Mouse (Mus musculus) embryonic facial prominence, embryonic 10.5 days (tissue): Measurements from ENCODE around the gene Cdh23. TPM values are rescaled to one million over a fixed set of nuclear protein-coding genes. Genes with fewer than 3 reads are reported as not detected.

ENCODE experiments used
- DNase-seq: peaks from one replicate; pipeline ENCODE4 v3.0.0-alpha.2; 2017; ENCODE audit warnings: low spot score
- H3K27ac ChIP-seq: fragments of 300-500 bp; sonication (generic); replicated peaks from 2 replicates; pipeline ENCODE4 v1.5.1; 2016; ENCODE audit warnings: mild to moderate bottlenecking
- H3K27me3 ChIP-seq: fragments of 300-500 bp; sonication (generic); replicated peaks from 2 replicates; pipeline ENCODE4 v1.6.1; 2016; ENCODE audit warnings: low read depth, mild to moderate bottlenecking; ENCODE audit not compliant: poor library complexity, severe bottlenecking
- H3K36me3 ChIP-seq: fragments of 300-500 bp; sonication (generic); replicated peaks from 2 replicates; pipeline ENCODE4 v1.6.1; 2016; ENCODE audit warnings: mild to moderate bottlenecking, moderate library complexity
- H3K4me1 ChIP-seq: fragments of 300-500 bp; sonication (generic); 2 replicates; pipeline ENCODE4 v1.6.1; 2016
- H3K4me3 ChIP-seq: fragments of 300-500 bp; sonication (generic); 2 replicates; pipeline ENCODE4 v1.5.1; 2016; ENCODE audit warnings: mild to moderate bottlenecking, moderate library complexity
- H3K9me3 ChIP-seq: fragments of 300-500 bp; sonication (generic); 2 replicates; pipeline ENCODE4 v1.6.1; 2016; ENCODE audit warnings: mild to moderate bottlenecking
- WGBS: fragments of 180-500 bp; shearing (Covaris S2); methylation state at CpG from one replicate; pipeline ENCODE4 v1.1.7; 2016; 5-methylcytosine and 5-hydroxymethylcytosine counted together
- polyA plus RNA-seq: library from polyadenylated mRNA; unstranded; fragments of >200 nt; fragmentation: Nextera tagmentation; extraction: Ambion mirVana; gene quantifications from 2 replicates; pipeline ENCODE4 v1.2.1, GENCODE M21; 2016

Cdh23 gene
- polyA plus RNA-seq, 1 experiment from 2014 or later, result 0.29 TPM

DNA sequence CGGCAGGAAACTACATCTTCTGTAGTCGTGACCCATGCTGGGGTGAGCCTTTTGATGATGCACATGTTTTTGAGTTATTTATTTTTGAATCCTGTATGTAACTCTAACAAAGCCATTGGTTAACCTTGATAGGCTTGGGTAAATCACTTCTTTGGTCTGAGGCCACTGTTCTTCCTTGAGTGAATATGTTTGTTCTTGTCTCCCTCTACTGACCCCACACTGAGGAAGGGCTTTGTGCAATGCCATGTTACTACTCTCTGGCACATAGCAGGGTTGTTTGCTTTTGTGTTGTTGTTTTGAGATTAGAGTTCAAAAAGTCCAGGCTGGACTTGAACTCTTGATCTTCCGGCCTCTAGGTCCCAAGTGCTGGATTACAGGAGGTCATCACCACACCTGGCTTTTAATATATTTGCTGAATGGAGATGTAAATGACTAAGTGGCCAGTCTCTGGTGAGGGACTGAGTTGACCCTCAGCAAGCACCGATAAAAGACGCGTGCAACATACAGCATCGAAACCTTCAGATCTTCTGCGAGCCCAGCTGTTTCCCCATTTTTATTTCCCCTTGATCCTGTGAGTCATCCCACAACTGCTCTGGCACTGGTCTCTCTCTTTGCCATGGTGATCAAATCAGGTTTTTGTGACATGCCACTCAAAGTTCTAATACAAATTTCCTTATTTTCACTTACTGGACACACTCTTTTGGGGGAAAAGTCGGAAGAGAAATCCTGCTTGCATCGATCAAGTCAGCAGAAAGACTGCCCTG, 298.1 kb downstream of the Cdh23 start:
- Histone ChIP-seq H3K27me3 (no peaks in the 10 kb centered on the region), H3K4me3 (no peak overlapping the region), H3K9me3 (no peaks in the 10 kb centered on the region), H3K4me1 (peaks cover 16% of the 10 kb centered on the region), H3K36me3 (no peaks in the 10 kb centered on the region), H3K27ac (no peak overlapping the region)
- no peak for DNase-seq
- 90% methylated on average over 10 of the region's 10 CpGs for WGBS

DNA sequence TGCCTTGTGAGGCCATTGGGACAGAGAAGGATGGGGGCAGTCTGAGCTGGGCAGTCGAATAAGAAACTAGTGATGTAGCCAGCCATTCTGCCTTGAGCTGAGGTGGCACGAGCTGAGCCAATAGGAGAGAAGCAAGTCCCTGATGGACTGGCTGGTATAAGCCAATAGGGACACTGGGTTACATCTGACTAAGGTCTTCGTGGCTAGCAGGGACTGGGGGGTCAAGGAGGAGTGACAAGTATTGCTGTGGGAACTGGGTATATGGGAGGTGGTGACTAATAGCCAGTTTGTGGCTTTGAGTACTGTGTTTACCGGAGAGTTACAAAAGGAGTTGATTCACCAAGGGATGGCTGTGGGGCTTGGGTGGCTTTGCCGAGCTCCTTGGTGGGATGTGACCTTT, 300.7 kb downstream of the Cdh23 start:
- DNase-seq, result no peak
- no peaks in the 10 kb centered on the region for H3K9me3 ChIP-seq
- H3K4me3 ChIP-seq, result no peak overlapping the region
- no peak overlapping the region for H3K27ac ChIP-seq
- no peaks in the 10 kb centered on the region for H3K27me3 ChIP-seq
- no peaks in the 10 kb centered on the region for H3K36me3 ChIP-seq
- 66% methylated on average over 5 of the region's 5 CpGs for WGBS
- H3K4me1 ChIP-seq, result peaks cover 20% of the 10 kb centered on the region

DNA sequence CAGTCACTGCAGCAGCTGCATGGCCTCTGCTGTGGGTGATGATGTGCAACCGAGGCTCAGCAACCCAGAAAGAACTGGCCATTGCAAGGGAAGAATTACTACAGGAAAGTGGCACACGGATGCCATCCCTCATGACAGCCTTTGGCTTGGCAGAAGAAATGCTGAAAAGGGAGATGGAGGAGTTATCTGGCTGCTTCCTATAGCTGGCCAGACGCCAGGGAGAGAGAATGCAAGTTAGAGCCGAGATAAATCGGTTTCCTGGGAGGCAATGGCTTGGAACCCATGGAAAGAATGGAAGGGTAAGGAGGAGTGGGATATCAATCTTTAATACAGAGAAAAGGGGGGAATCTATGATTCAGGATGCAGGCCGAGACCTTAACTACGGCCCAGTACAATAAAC, 301.4 kb downstream of the Cdh23 start:
- WGBS, result 89% methylated on average over 7 of the region's 7 CpGs
- no peak overlapping the region for H3K27ac ChIP-seq

DNA sequence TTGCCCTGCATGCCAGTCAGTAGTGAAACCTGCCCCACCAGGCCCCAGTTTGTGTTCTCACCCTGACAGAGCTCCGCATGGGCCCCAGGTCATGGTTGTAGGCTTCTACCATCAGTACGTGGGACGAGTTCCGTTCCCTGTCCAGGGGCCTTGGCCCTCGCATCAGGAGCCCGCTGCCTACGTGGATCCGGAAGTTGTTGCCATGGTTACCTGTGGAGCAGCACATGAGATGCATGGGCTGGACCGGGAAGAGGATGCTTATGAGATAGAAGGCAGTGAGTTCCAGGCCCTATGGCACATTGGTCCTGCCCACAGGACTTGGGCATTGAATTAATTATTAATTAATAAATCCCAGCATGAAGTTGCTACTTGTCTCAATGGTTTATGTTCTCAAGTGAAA, 304.6 kb downstream of the Cdh23 start:
- H3K4me1 ChIP-seq, result peaks cover 11% of the 10 kb centered on the region
- H3K27me3 ChIP-seq, result no peaks in the 10 kb centered on the region
- no peaks in the 10 kb centered on the region for H3K36me3 ChIP-seq
- H3K9me3 ChIP-seq, result no peaks in the 10 kb centered on the region
- no peak overlapping the region for H3K27ac ChIP-seq
- no peak for DNase-seq
- WGBS, result 94% methylated on average over 9 of the region's 9 CpGs
- H3K4me3 ChIP-seq, result no peak overlapping the region

More for the DNA sequence above, 301.4 kb downstream of the Cdh23 start:
- H3K36me3 ChIP-seq, result no peaks in the 10 kb centered on the region
- no peaks in the 10 kb centered on the region for H3K27me3 ChIP-seq
- H3K9me3 ChIP-seq, result no peaks in the 10 kb centered on the region
- H3K4me1 ChIP-seq, result peaks cover 16% of the 10 kb centered on the region
- no peak for DNase-seq
- H3K4me3 ChIP-seq, result no peak overlapping the region

DNA sequence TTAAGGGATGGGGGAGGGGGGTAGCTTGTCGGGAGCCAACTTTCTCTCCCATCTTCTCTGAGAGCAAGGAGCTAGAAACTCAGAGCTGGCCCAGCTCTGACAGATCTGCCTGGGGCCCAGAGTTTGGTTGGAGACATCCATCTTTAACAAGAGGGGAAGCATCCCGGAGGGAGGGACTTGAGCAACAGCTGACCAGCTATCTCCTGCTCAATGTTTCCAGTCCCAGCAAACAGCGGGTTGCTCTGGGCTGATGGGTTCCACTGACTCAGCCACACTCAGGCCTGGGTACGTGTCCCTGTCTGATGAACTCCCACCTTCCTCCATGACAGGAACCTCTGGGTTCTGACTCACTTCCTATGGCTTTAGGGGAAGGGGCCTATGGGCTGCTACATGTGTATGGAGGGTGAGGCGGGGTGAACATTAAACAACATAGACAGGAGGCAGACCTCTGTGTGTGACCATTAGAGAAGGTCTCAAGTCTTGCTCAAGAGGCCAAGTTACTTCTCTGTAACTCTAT, 305.3 kb downstream of the Cdh23 start:
- Histone ChIP-seq H3K9me3 (no peaks in the 10 kb centered on the region), H3K4me3 (no peak overlapping the region), H3K36me3 (no peaks in the 10 kb centered on the region), H3K4me1 (peaks cover 11% of the 10 kb centered on the region), H3K27ac (no peak overlapping the region), H3K27me3 (no peaks in the 10 kb centered on the region)
- 64% methylated on average over 5 of the region's 5 CpGs for WGBS
- no peak for DNase-seq

DNA sequence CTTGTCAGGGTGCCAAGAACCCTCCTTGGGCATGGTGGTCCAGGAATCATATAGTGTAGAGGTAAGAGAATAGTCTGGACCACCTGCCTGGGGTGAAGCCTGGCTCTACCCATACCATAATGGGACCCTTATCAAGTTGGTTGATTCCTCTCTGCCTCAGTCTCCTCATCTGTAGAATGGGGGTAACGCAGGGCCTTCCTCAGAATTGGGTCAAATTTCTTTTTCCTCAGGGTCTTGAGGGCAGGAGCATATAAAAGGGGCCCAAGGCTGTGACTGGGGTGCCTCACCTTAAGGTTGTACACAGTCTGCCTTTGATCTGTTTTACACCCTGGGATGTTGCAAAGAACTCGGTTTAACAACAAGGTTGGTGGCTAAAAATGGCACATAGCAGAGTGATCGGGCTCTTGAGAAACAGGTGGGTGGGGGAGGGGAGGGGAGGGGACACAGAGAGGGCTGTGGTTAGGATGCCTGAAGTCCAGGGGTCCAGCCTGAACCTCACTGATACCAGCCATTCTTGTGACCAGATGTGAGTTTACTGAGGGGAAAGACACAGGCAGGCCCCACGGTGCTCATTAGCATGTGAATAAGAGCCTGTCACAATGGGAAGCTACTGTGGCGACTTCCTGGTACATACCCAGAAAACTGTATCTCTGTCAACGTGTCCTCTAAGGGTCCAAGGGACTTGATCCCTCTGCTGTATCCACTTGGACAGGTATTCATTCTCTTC, 305.9 kb downstream of the Cdh23 start:
- no peak for DNase-seq
- H3K27ac ChIP-seq, result no peak overlapping the region
- no peaks in the 10 kb centered on the region for H3K9me3 ChIP-seq
- no peaks in the 10 kb centered on the region for H3K36me3 ChIP-seq
- no peaks in the 10 kb centered on the region for H3K27me3 ChIP-seq
- WGBS, result 38% methylated on average over 6 of the region's 6 CpGs
- H3K4me1 ChIP-seq, result peaks cover 11% of the 10 kb centered on the region
- H3K4me3 ChIP-seq, result no peak overlapping the region

DNA sequence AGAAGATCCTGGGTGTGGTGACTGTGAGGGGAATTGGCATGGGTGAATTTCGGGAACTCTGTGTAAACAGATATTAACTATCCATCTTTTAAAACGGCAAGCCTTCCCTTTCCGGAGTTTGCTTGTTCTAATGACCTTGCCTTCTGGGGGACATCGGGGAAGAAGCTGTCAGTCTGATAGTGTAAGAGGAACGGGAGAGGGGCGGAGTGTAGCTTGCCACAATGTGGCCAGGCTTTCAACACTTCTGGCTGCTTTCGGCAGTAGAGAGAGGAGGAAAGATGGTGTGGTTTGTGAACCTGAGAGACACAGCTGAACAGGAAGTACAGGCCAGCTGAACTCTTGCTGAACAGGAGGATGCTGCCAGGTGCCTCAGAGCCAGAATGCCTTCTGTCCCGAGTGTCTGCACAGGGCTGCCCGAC, 306.8 kb downstream of the Cdh23 start:
- Histone ChIP-seq H3K36me3 (no peaks in the 10 kb centered on the region), H3K9me3 (no peaks in the 10 kb centered on the region), H3K4me3 (no peak overlapping the region), H3K27ac (no peak overlapping the region), H3K4me1 (peaks cover 11% of the 10 kb centered on the region), H3K27me3 (no peaks in the 10 kb centered on the region)
- no peak for DNase-seq
- 64% methylated on average over 9 of the region's 9 CpGs for WGBS

DNA sequence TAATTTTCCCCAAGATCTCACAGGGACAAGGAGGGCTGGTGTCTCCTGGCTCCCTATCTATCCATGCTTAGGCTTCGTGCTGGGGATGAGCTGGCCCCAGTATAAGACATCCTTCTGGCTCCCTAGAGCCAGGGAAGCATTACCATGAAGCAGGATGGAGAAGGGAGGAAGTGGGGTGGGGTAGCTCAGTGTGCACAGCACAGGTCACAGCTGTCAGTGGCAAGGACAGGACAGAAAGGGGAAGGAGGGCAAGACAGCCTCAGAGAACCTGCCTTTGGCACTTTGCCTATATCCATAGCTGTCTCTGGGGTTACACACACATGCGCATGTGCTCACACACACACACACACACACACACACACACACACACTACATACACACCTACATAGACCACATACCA, 308.0 kb downstream of the Cdh23 start:
- Histone ChIP-seq H3K9me3 (no peaks in the 10 kb centered on the region), H3K4me1 (peaks cover 11% of the 10 kb centered on the region), H3K36me3 (no peaks in the 10 kb centered on the region), H3K27ac (no peak overlapping the region), H3K4me3 (no peak overlapping the region), H3K27me3 (no peaks in the 10 kb centered on the region)
- no peak for DNase-seq
- 87% methylated on average over 2 of the region's 2 CpGs for WGBS

DNA sequence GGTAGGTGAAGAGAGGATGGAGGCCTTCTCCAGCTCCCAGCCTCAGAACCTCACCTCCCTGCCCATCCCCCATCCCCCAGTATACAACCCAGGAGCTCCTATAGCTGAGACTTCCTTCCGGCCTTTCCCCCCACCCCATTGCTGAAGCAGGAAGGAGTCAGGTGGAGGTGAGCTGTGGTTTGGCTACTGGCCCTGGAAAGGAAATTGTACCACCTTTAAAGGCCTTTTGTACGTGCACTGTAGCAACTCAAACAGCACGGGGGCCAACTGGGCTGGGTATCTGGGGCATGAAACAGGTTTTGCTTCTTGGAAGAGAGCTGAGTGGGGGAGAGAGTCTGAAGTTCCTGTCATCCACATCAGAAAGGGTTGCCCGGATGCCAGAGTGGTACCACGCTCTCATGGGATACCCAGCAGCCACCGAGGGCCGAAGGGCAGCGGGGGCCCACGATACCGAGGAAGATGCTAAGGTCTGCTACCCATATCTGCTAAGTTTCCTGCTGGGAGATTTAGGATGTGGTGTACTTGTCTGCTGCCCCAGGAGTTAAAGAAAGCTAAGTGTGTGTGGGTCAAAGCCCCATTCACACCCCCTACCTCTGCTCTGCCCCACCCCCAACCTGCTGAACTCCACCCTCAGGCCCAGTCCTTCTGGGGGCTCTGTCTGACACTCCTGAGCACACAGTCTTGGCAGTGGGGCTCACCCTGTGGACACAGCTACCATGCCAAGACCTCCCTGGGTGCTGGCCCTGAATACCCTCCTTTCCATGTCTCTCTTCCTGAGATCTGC, 315.0 kb downstream of the Cdh23 start:
- no peaks in the 10 kb centered on the region for H3K27me3 ChIP-seq
- no peak overlapping the region for H3K4me3 ChIP-seq
- DNase-seq, result no peak
- peaks cover 16% of the 10 kb centered on the region for H3K4me1 ChIP-seq
- WGBS, result 70% methylated on average over 10 of the region's 10 CpGs
- H3K9me3 ChIP-seq, result no peaks in the 10 kb centered on the region
- no peaks in the 10 kb centered on the region for H3K36me3 ChIP-seq
- H3K27ac ChIP-seq, result no peak overlapping the region

DNA sequence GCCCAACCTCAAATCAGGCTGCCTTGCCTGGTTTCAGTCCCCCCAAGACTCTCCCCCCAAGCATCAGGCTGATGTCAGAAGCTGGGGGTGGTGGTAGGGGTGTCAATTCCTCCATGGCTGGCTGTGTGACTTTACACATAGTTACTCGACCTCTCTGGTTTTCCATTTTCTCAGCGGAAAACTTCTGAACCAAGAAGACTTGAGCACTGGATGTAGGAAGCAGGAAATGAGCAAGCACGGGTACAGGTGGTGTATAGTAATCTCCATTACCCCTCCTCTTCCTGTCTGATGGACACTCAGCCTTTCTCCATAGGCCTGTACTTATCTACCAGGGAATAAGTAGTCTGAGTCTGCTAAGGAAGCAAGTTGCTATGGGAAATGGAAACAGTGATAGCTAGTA, 316.1 kb downstream of the Cdh23 start:
- H3K36me3 ChIP-seq, result no peaks in the 10 kb centered on the region
- DNase-seq, result no peak
- H3K4me3 ChIP-seq, result no peak overlapping the region
- no peaks in the 10 kb centered on the region for H3K9me3 ChIP-seq
- H3K27ac ChIP-seq, result no peak overlapping the region
- no peaks in the 10 kb centered on the region for H3K27me3 ChIP-seq
- peaks cover 24% of the 10 kb centered on the region for H3K4me1 ChIP-seq
- WGBS, result 75% methylated on average over 3 of the region's 3 CpGs

DNA sequence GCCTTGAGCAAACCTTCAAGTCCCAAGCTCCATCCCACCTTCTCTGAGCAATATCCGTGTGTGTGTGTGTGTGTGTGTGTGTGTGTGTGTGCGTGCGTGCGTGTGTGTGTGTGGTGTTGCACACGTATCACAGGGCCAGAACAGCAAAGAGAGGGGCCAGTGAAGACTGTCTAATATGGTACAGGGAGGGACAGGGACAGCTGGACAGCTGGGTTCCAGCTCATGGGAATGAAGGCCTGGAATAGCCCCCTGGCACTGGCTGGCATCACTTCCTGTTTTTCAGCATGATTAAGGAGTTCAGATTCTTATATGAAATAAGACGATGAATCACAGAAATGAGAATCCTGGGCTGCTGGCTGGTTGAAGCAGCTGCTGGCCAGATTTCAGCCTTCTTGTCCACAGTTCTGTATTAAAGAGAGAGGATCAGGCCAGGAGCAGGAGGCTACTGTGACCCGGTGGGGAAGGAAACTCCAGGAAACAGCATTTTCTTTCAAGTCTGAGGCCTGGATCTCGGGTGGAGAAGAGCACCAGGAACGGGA, 316.8 kb downstream of the Cdh23 start:
- Histone ChIP-seq H3K4me3 (no peak overlapping the region), H3K4me1 (peaks cover 30% of the 10 kb centered on the region), H3K9me3 (no peaks in the 10 kb centered on the region), H3K27ac (no peak overlapping the region; the same call in 1 of the 2 replicates), H3K27me3 (no peaks in the 10 kb centered on the region), H3K36me3 (no peaks in the 10 kb centered on the region)
- no peak for DNase-seq
- 73% methylated on average over 9 of the region's 9 CpGs for WGBS

DNA sequence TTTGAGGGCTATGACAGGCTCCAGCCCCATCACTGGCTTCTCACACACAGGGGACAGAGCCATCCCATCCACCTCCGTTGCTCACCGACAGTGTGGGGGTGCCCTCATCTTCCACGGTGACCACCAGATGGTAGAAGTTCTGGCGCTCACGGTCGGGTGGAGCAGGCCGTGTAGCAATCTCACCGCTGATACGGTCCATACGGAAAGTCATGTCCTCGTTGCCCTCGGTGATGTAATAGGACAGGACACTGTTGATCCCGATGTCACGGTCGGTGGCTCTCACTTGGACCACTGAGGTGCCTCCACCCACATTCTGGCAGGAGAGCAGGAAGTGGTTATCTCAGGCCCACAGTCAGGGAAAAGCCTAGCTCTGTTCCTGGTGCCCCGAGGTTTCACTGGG, 319.6 kb downstream of the Cdh23 start:
- Histone ChIP-seq H3K9me3 (no peaks in the 10 kb centered on the region), H3K4me1 (peaks cover 47% of the 10 kb centered on the region), H3K36me3 (no peaks in the 10 kb centered on the region), H3K27ac (no peak overlapping the region), H3K27me3 (no peaks in the 10 kb centered on the region), H3K4me3 (no peak overlapping the region)
- 91% methylated on average over 16 of the region's 16 CpGs for WGBS
- DNase-seq, result no peak
